Mouse (Mus musculus) CH12F3 (cell line): ENCODE data around the gene Ddx21.
"Not testable (repeated sequence)": the region's sequence is repeated elsewhere in the genome, so short reads cannot be mapped to it uniquely, and the experiment has no call there.

ENCODE experiments used
- in situ Hi-C: fragments of 300-500 bp; cut with MboI; formaldehyde crosslinking; loops from 2 replicates; pipeline ENCODE4 v1.14.3; 2020; ENCODE audit warnings: low sequenced_read_pairs

Ddx21 gene

DNA sequence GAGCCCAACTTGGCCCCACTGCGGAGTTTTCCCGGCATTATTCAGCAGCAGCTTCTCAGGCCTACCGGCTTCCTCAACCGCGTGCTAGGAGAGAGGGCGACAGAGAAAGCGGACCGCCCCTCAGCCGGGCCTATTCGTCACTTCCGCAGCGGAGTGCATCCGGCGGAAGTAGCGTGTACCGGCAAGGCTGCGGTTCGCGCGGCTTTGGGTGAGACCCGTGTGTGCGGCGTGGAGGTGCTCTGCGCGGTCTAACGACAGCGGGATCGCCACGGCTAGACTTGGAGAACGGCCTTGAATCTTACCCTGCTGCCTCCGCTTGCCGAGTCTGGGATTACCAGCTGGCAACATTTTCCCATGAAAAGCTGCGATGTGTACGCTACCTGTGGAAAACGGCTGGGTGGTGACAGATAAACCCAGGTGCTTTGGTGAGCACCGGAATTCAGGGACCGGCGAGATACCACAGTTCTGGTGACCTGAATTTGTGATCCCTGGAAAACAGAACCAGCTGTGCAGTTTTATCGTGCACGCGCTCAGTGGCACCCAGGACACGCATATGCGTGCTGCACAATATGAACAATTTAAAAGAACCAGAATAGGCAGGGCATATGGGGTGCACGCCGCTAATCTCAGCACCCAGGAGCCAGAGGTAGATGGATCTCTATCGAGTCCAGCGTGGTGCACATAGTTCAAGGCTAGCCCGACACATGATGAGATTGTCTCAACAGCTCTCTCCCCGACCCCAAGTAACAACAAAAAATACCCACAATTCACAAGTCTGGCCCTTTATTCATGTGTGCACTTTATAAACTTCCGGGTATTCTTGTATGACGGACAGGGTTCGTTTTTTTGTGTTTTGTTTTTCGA lies at the start of gene Ddx21:
Ddx21 (minus strand) TSS at position 105 of the 864 bp plus-strand sequence.
- in situ Hi-C loops, result no loop called here

DNA sequence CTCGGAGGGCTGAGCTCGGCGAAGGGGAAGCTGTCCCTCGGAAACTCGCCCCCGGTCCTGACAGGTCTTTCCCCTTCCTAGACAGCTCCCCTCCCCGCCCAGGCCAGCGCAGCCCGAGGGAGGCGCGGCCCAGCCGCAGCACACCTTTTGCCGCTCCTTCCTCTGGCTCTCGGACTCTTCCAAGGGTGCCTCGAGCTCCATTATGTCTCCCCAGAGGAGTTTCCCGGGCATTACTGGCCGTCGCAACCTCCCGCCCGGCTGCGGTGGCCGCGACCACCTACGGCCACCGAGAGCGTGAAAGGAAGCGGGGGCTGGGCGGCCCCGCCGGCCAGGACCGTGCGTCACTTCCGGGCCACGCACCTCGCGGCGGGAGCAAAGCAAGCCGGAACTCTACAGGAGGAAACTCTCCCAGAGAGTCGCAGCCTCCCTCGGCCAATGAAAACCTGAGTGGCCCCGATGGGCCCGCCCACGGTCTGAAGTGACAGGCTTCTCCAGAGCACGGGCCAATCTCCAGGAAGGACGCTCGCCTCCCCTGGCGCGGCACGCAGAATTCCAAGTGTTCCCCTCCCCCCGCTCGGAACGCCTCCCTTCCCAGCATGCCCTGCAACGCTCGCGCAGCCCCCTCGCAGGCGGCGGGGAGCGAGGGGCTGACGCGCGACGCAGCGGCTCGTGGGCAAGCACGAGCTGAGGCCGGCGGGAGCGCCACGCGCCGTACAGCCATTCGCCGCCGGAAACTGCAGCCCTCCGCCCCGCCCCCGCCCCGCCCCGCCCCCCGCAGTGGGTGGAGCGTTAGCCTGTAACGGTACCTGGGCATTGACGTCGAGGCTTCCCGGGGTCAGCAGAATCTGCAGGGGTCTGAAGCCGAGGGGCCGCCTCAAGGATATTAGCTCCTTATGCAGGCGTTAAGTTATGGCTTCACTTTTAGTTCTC lies 49.1 kb upstream of the Ddx21 start, which contains the start of gene Ddx50:
Ddx50 (minus strand) TSS at position 338 of the 930 bp plus-strand sequence.
- in situ Hi-C loops, result no loop called here

DNA sequence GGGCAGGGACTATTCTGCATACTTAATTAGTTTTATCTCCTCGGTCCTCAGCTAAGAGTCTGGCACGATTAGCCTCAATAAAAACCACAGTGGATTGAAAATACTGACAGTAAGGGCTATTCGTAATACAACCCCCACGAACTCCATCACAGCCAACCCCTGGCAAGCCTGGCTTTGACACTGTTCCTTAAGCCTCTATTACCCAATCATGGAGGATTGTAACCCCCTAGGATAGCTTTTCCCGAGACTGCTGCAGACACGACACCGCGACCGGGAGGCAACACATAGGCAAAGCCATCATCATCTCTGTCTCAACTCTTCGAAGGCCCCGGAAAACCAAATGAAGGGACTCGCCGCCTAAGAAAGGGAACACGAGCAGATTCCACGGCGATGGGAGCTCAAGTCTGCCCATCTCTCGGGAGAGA lies 48.3 kb upstream of the Ddx21 start:
- in situ Hi-C loops, result no loop called here

DNA sequence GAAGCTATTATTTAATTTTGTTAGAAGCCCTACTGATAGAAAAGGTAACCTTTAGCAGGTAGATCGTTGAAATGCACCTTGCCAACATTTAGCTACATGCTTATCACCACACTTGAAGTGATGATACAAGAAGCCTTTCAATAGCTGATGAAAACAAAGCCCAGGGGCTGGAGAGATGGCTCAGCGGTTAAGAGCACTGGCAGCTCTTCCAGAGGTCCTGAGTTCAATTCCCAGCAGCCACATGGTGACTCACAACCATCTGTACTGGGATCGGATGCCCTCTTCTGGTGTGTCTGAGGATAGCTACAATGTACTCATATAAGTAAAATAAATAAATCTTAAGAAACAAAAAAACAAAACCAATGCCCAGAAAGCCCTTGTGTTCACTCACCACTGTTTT lies 2.1 kb upstream of the Ddx21 start:
- in situ Hi-C loops, result no loop called here

DNA sequence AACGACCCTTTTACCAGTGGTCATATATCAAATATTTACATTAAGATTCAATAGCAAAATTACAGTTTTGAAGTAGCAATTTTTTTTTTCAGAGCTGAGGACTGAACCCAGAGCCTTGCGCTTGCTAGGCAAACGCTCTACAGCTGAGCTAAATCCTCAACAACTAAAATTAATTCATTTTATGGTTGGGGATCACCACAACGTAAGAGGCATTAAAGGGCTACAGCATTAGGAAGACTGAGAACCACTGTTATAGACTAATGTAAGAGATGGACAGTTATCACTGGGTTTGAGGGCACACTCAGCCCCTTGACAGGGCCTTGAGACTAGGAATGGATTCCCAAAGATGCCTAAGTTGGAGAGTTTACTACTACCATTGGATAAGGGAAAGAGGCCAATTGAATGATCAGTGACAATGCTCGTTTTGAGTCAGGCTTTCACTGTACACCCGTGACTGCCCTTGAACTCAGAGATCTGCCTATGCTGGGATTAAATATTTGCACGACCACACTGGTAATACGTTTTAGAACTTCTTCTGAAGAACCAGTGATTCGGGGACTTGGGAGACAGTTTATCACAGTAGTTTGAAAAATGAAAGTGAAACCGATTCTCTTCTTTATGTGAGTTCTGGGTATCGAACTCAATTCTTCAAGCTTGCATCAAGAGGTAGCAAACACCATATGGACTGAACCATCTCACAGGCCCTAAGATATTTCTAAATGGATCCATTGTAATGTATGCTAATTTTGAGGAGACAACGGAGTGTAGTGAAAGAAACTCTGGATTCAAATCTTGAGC lies 1.4 kb upstream of the Ddx21 start:
- in situ Hi-C loops, result no loop called here

DNA sequence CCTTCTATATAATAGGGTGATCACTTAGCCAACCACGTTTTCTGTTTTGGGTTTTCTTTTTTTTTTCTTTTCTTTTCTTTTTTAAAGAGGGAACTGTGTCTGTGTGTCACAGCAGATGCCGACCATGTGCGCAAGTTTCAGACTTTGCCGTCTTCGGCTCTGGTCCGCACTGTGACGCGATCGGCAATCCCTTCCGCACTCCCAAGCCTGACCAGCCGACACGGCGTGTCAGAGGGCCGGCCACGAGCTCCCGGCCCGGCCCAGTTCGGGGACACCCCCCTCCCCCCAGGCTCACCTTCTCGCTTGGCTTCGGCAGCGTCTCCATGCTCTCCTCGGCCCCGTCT lies 276 bp downstream of the Ddx21 start:
- in situ Hi-C loops, result no loop called here

DNA sequence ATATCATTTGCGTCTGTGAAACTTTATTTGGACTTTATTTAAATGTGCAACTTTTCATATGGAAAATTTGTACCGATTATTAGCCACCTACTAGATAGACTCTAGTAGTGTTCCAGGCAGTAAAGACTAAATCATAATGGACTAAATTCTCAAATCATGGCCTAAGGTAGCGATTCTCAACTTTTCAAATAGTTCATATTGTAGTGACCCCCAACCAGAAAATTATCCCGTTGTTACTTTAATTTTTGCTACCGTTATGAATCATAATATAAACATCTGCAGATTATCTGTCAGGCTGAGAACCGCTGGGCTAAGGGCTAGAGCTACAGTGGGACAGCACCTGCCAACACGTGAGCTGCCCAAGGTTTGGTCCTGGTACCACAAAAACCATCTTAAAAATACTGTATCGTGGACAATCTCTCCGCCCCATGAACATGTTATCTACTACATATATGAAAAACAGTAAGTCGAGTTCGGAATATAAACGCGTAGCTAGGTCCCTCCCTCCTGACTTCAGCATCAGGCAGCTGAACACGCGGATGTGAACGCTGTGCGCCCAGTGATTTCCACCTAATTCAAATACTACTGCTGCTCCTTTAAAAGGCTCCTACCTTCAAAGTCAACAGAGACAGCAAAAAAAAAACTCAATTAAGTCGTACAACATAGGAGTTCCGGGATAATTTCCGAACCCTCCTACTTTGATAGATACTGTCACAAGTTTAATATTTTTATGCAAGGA lies 859 bp downstream of the Ddx21 start:
- in situ Hi-C loops, result no loop called here

DNA sequence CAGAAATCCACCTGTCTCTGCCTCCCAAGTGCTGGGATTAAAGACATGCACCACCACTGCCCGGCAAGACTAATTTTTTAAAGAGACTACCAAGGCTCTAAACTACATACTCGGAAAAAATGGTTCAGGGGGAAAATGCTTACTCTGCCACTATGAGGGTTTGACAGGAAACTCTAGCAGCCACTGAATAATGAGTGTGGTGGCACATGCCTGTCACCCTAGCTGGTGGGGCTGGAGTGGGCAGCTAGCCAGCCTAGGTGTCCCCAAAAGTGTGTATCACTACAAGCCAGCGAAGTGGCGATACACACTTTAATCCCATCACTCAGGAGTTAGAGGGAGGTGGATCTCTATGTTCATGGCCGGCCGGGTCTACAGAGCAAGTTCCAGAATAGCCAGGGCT lies 2.0 kb downstream of the Ddx21 start:
- in situ Hi-C loops, result no loop called here

DNA sequence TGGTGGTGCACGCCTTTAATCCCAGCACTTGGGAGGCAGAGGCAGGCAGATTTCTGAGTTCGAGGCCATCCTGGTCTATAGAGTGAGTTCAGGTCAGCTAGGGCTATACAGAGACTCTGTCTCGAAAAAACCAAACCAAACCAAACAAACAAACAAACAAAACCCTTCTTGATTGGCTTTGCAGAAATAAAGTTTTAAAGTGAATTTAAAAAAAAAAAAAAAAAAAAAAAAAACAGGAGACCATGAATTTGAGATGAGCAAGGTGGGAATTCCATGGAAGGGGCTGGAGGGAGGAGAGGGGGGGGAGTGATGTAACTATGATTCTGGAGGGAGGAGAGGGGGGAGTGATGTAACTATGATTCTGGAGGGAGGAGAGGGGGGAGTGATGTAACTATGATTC lies 2.8 kb downstream of the Ddx21 start:
- in situ Hi-C loops, result not testable (repeated sequence)

DNA sequence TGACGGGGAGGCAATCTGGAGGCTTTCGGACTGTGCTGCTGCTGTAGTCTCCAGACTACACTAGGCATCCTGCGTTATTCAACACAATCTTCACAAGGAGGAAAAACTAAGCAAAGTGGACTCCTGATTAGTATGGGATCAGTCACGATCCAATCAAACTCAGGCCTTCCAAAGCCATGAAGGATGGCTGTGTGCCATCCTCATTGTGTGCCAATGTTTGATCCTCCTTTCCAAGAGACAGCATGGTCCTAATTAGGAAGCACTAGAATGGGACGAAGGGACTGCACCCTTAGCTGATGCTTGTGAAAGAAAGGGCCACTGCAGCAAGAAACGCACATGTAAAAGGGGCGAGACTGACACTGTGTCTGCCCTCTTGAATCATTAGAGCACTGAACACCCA lies 9.6 kb downstream of the Ddx21 start:
- in situ Hi-C loops, result no loop called here

DNA sequence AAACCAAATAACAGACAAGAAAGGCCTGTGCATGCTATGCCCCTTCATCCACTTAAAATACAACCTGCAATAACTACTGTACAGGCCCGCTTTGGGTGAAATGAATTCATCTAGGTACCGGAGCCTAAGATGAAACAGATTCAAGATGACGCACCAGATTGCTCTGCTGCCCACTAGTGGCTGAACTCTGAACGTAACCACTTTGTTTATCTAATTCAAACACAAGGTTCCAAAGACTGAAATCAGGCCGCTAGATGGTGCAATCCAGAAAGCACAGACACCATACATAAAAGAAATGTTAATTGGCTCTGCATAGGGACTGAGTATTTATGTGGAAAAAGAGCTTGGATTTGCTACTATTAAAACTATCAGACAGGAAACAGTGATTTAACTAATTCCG lies 11.9 kb downstream of the Ddx21 start:
- in situ Hi-C loops, result no loop called here

DNA sequence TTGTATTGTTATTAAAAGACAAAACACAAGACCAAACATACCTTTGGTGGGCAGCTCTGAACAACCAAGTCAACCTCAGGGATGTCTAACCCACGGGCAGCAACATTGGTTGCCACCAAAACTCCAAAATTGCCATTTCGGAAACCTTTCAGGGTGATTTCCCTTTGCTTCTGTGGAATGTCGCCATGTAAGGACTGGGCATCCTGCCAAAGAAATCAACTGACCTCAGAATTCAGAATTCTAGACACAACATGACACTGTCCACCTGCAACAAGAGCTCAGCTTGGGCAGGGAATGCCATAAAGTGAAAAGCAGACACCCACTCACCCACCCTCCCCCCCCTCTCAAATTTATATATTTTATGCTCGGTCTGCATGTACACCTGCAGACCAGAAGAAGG lies 13.5 kb downstream of the Ddx21 start:
- in situ Hi-C loops, result no loop called here

DNA sequence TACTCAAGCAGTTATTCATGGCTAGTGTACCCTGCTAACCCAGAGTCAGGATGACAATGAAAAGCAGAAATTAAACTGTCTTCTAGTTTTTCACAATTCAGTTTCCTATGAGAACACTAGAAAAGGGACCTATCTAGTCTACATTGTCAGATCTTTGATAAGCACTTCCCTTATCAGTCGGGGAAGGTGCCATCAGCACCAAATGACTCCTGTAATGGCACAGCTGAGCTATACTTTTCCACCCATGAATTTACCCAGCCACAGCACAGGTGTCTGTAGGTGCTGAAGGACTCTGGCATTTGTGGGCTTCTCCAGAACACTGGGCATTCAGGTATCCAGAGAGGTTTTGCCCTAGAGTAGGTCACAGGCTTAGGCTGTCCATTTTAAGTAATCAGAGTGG lies 18.8 kb downstream of the Ddx21 start:
- in situ Hi-C loops, result no loop called here

DNA sequence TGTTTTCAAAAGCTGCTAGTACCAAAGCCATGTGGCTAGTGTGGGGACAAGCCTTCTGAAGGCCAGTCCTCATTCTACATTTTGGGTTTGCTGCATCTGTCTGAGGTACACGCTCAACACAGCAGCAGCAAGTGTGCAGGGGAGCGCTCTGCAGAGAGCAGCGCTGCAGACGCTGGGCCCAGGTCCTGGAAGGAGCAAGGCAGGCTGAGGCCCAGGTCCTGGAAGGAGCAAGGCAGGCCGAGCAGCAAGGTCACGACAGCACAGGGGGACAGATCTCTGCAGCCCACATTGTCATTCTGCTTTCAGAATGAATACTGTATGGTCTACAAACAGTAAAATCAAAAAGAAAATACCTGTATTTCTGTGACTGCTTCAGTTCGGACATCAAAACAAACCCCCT lies 19.4 kb downstream of the Ddx21 start:
- in situ Hi-C loops, result no loop called here

DNA sequence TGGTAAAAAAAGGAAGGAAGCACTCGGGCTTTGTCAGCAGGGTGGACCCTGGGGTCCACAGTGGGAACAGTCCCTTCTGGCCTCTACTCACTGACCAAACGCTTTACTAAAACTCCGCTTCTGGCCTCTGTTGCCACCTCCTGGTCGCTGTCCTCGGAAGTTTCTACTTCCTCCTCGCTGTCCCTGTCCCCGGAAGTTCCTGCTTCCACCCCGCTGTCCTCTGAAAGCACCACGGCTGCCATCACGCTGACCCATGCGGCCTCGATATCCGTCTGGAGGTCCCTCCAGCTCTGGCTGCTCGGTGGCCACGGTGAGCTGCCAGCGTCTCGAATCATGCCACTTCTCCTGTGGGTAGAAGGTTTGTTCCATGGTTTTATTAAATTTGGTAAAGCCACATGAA lies 19.8 kb downstream of the Ddx21 start:
- in situ Hi-C loops, result no loop called here

DNA sequence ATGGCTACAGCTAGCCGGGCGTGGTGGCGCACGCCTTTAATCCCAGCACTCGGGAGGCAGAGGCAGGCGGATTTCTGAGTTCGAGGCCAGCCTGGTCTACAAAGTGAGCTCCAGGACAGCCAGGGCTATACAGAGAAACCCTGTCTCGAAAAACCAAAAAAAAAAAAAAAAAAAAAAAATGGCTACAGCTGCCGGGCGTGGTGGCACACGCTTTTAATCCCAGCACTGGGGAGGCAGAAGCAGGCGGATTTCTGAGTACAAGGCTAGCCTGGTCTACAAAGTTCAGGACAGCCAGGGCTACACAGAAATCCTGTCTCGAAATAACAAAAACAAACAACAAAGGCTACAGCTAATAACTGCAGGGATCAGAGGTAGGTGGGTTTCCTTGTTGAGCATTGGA lies 23.0 kb downstream of the Ddx21 start:
- in situ Hi-C loops, result not testable (repeated sequence)

DNA sequence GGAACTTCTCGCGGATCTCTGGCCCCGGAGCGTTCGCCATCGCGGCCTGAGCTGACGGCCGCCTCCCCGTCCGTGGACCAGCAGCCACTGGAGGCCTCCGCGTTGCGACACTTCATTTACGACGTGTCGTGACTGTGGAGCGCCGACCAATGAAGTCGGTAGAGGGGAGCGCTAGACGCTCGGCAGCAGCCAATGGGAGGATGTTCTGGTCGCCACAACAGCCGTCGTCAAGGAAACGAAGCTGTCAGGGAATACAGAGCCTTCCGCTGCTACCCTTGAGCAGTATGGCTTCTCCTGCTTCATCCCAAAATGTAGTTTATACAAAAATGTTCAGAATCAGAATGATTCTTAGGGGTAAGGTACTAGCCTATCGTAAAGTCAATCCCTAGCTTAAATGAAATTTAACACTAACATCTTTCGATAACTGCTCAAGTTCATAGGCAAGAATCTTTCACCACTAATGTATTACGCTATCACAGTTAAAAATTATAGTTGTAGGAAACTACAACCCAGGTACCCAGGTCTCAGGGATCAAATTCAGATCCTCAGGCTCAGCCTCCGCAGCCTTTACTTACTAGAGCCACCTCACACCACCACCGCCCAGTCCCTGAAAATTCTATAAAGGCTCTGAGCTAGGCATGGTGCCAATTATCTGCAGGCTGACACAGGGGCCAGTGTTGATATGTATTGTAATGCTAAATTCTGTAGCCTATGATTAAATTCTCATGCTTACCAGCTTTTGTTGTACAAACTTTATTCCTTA lies 23.6 kb downstream of the Ddx21 start, which contains the start of gene Kif1bp:
Kif1bp (minus strand) TSS at position 120 of the 763 bp plus-strand sequence.
- in situ Hi-C loops, result no loop called here

DNA sequence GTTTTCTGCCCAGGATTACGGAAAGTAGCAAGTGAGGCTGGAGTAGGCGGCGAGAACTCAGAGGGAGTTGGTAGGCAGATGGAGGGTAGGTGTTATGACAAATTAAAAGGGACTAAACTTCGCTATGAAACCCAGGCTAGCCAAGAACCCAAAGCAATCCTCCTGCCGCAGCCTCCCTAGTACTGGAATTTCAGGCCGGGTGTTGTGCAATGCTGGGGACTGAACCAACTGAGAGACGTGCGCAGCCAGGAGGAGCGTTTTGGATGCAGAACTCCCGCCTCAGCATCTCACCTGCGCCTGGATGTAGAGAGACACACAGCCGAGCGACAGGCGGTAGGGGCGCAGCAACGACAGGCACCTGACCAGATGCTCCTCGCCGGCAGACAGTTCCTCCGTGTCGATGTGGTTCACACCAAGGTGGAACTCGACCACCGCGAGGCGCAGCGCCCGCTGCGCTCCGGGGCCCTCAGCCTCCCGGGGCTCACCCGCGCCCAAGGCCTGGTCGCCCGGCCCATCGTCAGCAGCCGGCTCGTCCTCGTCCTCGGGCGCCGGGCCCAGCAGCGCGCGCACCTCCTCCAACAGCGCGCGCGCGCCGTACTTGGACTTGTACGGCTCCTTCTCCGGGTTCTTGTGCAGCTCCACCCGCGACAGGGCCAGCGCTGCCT lies 24.3 kb downstream of the Ddx21 start:
- in situ Hi-C loops, result no loop called here

DNA sequence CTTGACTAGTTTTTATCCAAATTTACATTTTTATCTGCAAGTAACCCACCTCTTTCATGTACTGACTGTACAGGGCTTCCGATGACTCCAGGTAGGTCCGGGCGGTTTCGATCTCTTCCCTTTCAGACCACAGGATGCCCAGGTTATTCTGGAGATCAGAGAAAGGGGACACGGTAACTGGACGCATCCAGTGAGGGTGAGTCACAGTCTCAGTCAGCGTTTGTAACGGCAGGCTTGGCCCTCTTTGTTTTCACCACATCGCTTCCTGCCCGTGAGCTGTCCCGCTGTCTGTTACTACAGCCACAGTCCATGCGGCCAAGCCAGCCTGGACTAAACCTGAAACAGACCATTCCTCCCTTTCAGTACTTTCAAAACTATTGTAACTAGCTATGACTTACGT lies 27.1 kb downstream of the Ddx21 start:
- in situ Hi-C loops, result no loop called here
